Mouse (Mus musculus) intestine, embryonic 14.5 days (tissue): ENCODE measurements at regions not wholly inside any gene's neighbourhood (a gene's known extent, or its start where the extent isn't known, plus 50 kb on each side); places are given as distances from the start of the nearest gene placed in this dataset.
"Not testable (repeated sequence)": the region's sequence is repeated elsewhere in the genome, so short reads cannot be mapped to it uniquely, and the experiment has no call there.

ENCODE experiments used
- ATAC-seq: fragments of 200-750 bp; cut with Nextera tagmentation; replicated peaks from 2 replicates; pipeline ENCODE4 v1.8.0; 2017; ENCODE audit warnings: low read depth, moderate number of reproducible peaks, moderate TSS enrichment, moderate library complexity; ENCODE audit not compliant: low FRiP score, low TSS enrichment
- DNase-seq: peaks from one replicate; pipeline ENCODE4 v3.0.0-alpha.2; 2018; ENCODE audit warnings: low spot score
- H3K27ac ChIP-seq: fragments of 300-500 bp; sonication (generic); 2 replicates; pipeline ENCODE4 v1.5.1; 2014; ENCODE audit warnings: low read depth, mild to moderate bottlenecking, control low read depth
- H3K27me3 ChIP-seq: fragments of 300-500 bp; sonication (generic); replicated peaks from 2 replicates; pipeline ENCODE4 v1.6.1; 2014; ENCODE audit warnings: low read length, control low read depth; ENCODE audit not compliant: control insufficient read depth, insufficient read depth
- H3K36me3 ChIP-seq: fragments of 300-500 bp; sonication (generic); 2 replicates; pipeline ENCODE4 v1.6.1; 2014; ENCODE audit warnings: low read length, control low read depth; ENCODE audit not compliant: control insufficient read depth, insufficient read depth
- H3K4me1 ChIP-seq: fragments of 300-500 bp; sonication (generic); replicated peaks from 2 replicates; pipeline ENCODE4 v1.6.1; 2014; ENCODE audit warnings: low read length, control low read depth, mixed read lengths; ENCODE audit not compliant: control insufficient read depth, insufficient read depth
- H3K4me2 ChIP-seq: fragments of 300-500 bp; sonication (generic); 2 replicates; pipeline ENCODE4 v1.6.1; 2014; ENCODE audit warnings: low read length
- H3K4me3 ChIP-seq: fragments of 300-500 bp; sonication (generic); 2 replicates; pipeline ENCODE4 v1.5.1; 2014; ENCODE audit warnings: low read depth, low read length, control low read depth, mixed read lengths
- H3K9ac ChIP-seq: fragments of 300-500 bp; sonication (generic); 2 replicates; pipeline ENCODE4 v1.6.1; 2014; ENCODE audit warnings: mild to moderate bottlenecking, low read length
- H3K9me3 ChIP-seq: fragments of 300-500 bp; sonication (generic); 2 replicates; pipeline ENCODE4 v1.6.1; 2016; ENCODE audit warnings: low read length, control low read depth; ENCODE audit not compliant: control insufficient read depth
- WGBS: fragments of 180-500 bp; shearing (Covaris S2); extraction: QIAGEN DNeasy Blood & Tissue Kit; methylation state at CpG from one replicate; pipeline ENCODE4 v1.1.7; 2014; 5-methylcytosine and 5-hydroxymethylcytosine counted together

DNA sequence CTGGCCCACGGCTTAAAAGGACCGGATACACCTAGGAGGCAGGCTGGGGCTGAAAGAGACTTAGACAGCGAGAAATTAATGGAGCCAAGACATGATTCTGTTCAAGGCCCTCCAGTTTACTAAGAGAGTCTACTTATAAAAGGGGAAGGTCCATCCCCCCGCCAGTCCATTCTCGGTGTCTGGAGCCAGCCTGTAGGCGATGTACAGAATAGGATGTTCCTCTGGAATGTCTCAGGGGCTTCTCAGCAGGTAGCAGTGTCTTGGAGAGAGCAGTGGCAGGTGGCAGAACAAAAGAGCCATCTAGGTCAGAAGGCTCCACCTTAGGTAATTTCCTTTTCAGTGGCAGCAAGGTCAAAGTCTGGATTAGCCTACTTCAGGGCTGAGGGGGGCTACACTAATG is 221.3 kb downstream of the Sgo2b start:
- H3K27ac ChIP-seq, H3K36me3 ChIP-seq, ATAC-seq, H3K4me2 ChIP-seq, H3K4me3 ChIP-seq, H3K4me1 ChIP-seq, DNase-seq, H3K9ac ChIP-seq, H3K27me3 ChIP-seq, H3K9me3 ChIP-seq: not testable (repeated sequence)
- WGBS: 89% methylated on average over 6 of the region's 6 CpGs
